Mouse (Mus musculus) thymus, adult 2 months (tissue): ENCODE data around the gene Hist1h4k.

Experiments used
- CTCF ChIP-seq: fragments of 200-500 bp; IDR thresholded peaks from 2 replicates; pipeline ENCODE4 v1.5.1; 2012; ENCODE audit warnings: mild to moderate bottlenecking, control low read depth, low read length, moderate library complexity, borderline replicate concordance; ENCODE audit not compliant: control insufficient read depth, poor library complexity, insufficient read depth; ENCODE audit errors: extremely low read depth
- POLR2A ChIP-seq: fragments of 200-500 bp; IDR thresholded peaks from 2 replicates; pipeline ENCODE4 v1.6.1; 2012; ENCODE audit warnings: mild to moderate bottlenecking, low read length, control low read depth, moderate library complexity; ENCODE audit not compliant: control insufficient read depth, poor library complexity, insufficient read depth; ENCODE audit errors: extremely low read depth

DNA sequence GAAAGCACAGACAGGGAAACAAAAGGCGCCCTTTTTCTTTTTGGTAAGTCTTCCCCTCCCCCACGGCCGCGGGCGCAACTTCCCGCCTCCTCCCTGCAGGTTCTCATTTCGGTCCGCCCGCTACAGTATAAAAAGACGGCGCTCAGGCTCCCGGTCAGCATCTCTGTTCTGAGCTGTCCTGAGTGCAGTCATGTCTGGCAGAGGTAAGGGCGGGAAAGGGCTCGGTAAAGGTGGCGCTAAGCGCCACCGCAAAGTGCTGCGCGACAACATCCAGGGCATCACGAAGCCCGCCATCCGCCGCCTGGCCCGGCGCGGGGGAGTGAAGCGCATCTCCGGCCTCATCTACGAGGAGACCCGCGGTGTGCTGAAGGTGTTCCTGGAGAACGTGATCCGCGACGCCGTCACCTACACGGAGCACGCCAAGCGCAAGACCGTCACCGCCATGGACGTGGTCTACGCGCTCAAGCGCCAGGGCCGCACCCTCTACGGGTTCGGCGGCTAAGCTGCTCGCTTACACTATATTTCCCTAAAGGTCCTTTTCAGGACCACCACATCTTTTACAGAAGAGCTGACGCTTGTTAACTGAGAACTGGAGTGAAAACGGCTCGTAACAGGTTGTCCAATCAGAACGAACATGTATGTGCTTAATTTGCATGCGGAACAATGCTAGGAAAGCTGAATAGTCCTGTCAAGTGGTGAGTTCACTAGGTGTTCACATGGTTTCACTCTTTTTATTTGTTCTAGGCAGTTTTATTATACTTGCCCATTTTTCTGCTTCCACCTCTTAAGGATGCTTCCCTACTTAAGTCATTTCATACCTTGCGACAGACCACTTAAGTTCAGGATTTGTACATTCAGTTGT is 15.2 kb downstream of the Hist1h4k start, which contains the start of gene Hist1h4j:
- TF ChIP-seq POLR2A = peak; percentile 75; the same call in 1 of the 2 replicates
- TF ChIP-seq CTCF = 0 out of 2 replicates have a peak, but pooled peaks have one; percentile 2
